Mouse (Mus musculus) heart, adult 2 months (tissue): Measurements from ENCODE around the gene Capzb.

Source experiments
- CTCF ChIP-seq: fragments of 200-600 bp; IDR thresholded peaks from 2 replicates; pipeline ENCODE4 v1.8.1; 2022; ENCODE audit warnings: antibody characterized with exemption, mild to moderate bottlenecking, moderate library complexity
- EP300 ChIP-seq: fragments of 200-500 bp; IDR thresholded peaks from 2 replicates; pipeline ENCODE4 v1.6.1; 2011; ENCODE audit warnings: low read depth, low read length, control low read depth; ENCODE audit not compliant: insufficient read depth
- POLR2A ChIP-seq: fragments of 200-500 bp; IDR thresholded peaks from 2 replicates; pipeline ENCODE4 v1.6.1; 2011; ENCODE audit warnings: mild to moderate bottlenecking, low read depth, low read length, control low read depth; ENCODE audit not compliant: insufficient read depth

- no peak for TF ChIP-seq POLR2A
- TF ChIP-seq CTCF: peak; percentile 63
- no peak for TF ChIP-seq EP300
These were observed 19.5 kb downstream of the Capzb start for GRCm38 (mm10) chr4:139211975-139212831.
